Mouse (Mus musculus) olfactory bulb, adult 2 months (tissue): ENCODE data around the gene Hgf.

Source experiments
- CTCF ChIP-seq: fragments of 200-500 bp; IDR thresholded peaks from 2 replicates; pipeline ENCODE4 v1.5.1; 2012; ENCODE audit warnings: low read depth, mild to moderate bottlenecking, low read length, moderate library complexity; ENCODE audit not compliant: insufficient read depth
- POLR2A ChIP-seq: fragments of 200-500 bp; IDR thresholded peaks from 2 replicates; pipeline ENCODE4 v1.6.1; 2012; ENCODE audit warnings: mild to moderate bottlenecking, low read depth, low read length, moderate library complexity; ENCODE audit not compliant: insufficient read depth

GRCm38 (mm10) chr5:16568997-16569396 is 15.7 kb downstream of the Hgf start:
- no peak for TF ChIP-seq CTCF
- TF ChIP-seq POLR2A, result no peak
